Mouse (Mus musculus) brain, adult 2 months (tissue): Measurements from ENCODE around the gene Rpl14.

Source experiments
- DNase-seq: peaks from one replicate; pipeline ENCODE4 v3.0.0; 2011; ENCODE audit warnings: low read depth, low spot score

Gene Rpl14

GRCm38 (mm10) chr9:120603512-120603908 is 32.3 kb downstream of the Rpl14 start:
- no peak for DNase-seq

- no peak for DNase-seq
These were observed 32.7 kb downstream of the Rpl14 start for GRCm38 (mm10) chr9:120603956-120604355.

GRCm38 (mm10) chr9:120611055-120611454 is 39.8 kb downstream of the Rpl14 start:
- no peak for DNase-seq

- DNase-seq, result no peak
These were observed 42.8 kb downstream of the Rpl14 start for GRCm38 (mm10) chr9:120614059-120614458.

- no peak for DNase-seq
These were observed 46.9 kb downstream of the Rpl14 start for GRCm38 (mm10) chr9:120618101-120618500.

- DNase-seq, result no peak
These were observed 48.1 kb downstream of the Rpl14 start for GRCm38 (mm10) chr9:120619347-120619708.

GRCm38 (mm10) chr9:120619709-120620408 is 48.6 kb downstream of the Rpl14 start:
- peak; percentile 75 for DNase-seq

GRCm38 (mm10) chr9:120620409-120620745 is 49.1 kb downstream of the Rpl14 start:
- no peak for DNase-seq
